Mouse (Mus musculus) E14TG2a.4 (cell line): Measurements from ENCODE around the gene Rpl26.
"Not testable (repeated sequence)": the region's sequence is repeated elsewhere in the genome, so short reads cannot be mapped to it uniquely, and the experiment has no call there.

ENCODE experiments used
- H3K27me3 ChIP-seq: 2 replicates; pipeline ENCODE4 v1.6.1; 2014; ENCODE audit warnings: low read length, control low read depth; ENCODE audit not compliant: insufficient read depth
- H3K36me3 ChIP-seq: 2 replicates; pipeline ENCODE4 v1.6.1; 2014; ENCODE audit warnings: low read length, control low read depth; ENCODE audit not compliant: insufficient read depth
- H3K4me1 ChIP-seq: replicated peaks from 2 replicates; pipeline ENCODE4 v1.6.1; 2014; ENCODE audit warnings: low read depth, low read length, control low read depth
- H3K4me3 ChIP-seq: replicated peaks from 2 replicates; pipeline ENCODE4 v1.5.1; 2014; ENCODE audit warnings: mild to moderate bottlenecking, low read length
- H3K9me3 ChIP-seq: 2 replicates; pipeline ENCODE4 v1.6.1; 2014; ENCODE audit warnings: low read length, control low read depth
- CTCF ChIP-seq: conservative IDR thresholded peaks from 2 replicates; pipeline ENCODE4 v1.5.1; 2014; ENCODE audit warnings: low read length
- NANOG ChIP-seq: IDR thresholded peaks from 2 replicates; pipeline ENCODE4 v1.6.1; 2014; ENCODE audit warnings: borderline replicate concordance, low read length, mixed read lengths
- POU5F1 ChIP-seq: IDR thresholded peaks from 2 replicates; pipeline ENCODE4 v1.6.1; 2014; ENCODE audit warnings: low read length, borderline replicate concordance

Rpl26 gene

GRCm38 (mm10) chr11:68914566-68914965 lies 13.2 kb downstream of the Rpl26 start:
- no peaks in the 10 kb centered on the region for H3K36me3 ChIP-seq
- no peak overlapping the region for H3K4me3 ChIP-seq
- H3K9me3 ChIP-seq, result peaks cover 4% of the 10 kb centered on the region; the same call in 1 of the 2 replicates
- TF ChIP-seq CTCF (no peak), NANOG (no peak), POU5F1 (no peak)
- peaks cover 9% of the 10 kb centered on the region; the same call in 1 of the 2 replicates for H3K4me1 ChIP-seq
- peaks cover 6% of the 10 kb centered on the region for H3K27me3 ChIP-seq

GRCm38 (mm10) chr11:68923191-68923590 lies 21.8 kb downstream of the Rpl26 start:
- Histone ChIP-seq H3K9me3 (no peaks in the 10 kb centered on the region), H3K27me3 (peaks cover 14% of the 10 kb centered on the region), H3K4me1 (peaks cover 15% of the 10 kb centered on the region; the same call in 1 of the 2 replicates), H3K36me3 (no peaks in the 10 kb centered on the region), H3K4me3 (no peak overlapping the region)
- TF ChIP-seq POU5F1 (no peak), CTCF (no peak), NANOG (no peak)

- TF ChIP-seq POU5F1 (no peak), NANOG (no peak), CTCF (no peak)
- Histone ChIP-seq H3K4me1 (peaks cover 15% of the 10 kb centered on the region; the same call in 1 of the 2 replicates), H3K4me3 (no peak overlapping the region), H3K9me3 (no peaks in the 10 kb centered on the region), H3K36me3 (no peaks in the 10 kb centered on the region), H3K27me3 (peaks cover 14% of the 10 kb centered on the region)
These were observed 23.4 kb downstream of the Rpl26 start for GRCm38 (mm10) chr11:68924749-68925148.

GRCm38 (mm10) chr11:68926981-68927380 lies 25.6 kb downstream of the Rpl26 start, which contains the start of gene Odf4:
Odf4 (minus strand) TSS chr11:68927081.
- H3K36me3 ChIP-seq, result no peaks in the 10 kb centered on the region
- TF ChIP-seq NANOG, result no peak
- TF ChIP-seq POU5F1, result no peak
- TF ChIP-seq CTCF, result no peak
- peaks cover 19% of the 10 kb centered on the region for H3K27me3 ChIP-seq
- H3K4me3 ChIP-seq, result no peak within 1 kb of the TSS
- H3K4me1 ChIP-seq, result peaks cover 15% of the 10 kb centered on the region; the same call in 1 of the 2 replicates
- no peaks in the 10 kb centered on the region for H3K9me3 ChIP-seq

- TF ChIP-seq CTCF, result no peak
- TF ChIP-seq POU5F1, result no peak
- H3K36me3 ChIP-seq, result no peaks in the 10 kb centered on the region
- no peak overlapping the region for H3K4me3 ChIP-seq
- H3K9me3 ChIP-seq, result no peaks in the 10 kb centered on the region
- peaks cover 19% of the 10 kb centered on the region for H3K27me3 ChIP-seq
- peaks cover 8% of the 10 kb centered on the region; the same call in 1 of the 2 replicates for H3K4me1 ChIP-seq
These were observed 28.6 kb downstream of the Rpl26 start for GRCm38 (mm10) chr11:68929947-68930346.

- Histone ChIP-seq H3K27me3 (peaks cover 4% of the 10 kb centered on the region; the same call in 1 of the 2 replicates), H3K4me1 (peaks cover 1% of the 10 kb centered on the region), H3K36me3 (no peaks in the 10 kb centered on the region), H3K4me3 (no peak overlapping the region), H3K9me3 (no peaks in the 10 kb centered on the region)
- TF ChIP-seq NANOG (no peak), CTCF (no peak), POU5F1 (no peak)
These were observed 32.6 kb downstream of the Rpl26 start for GRCm38 (mm10) chr11:68933885-68934507.

- not testable (repeated sequence) for H3K27me3 ChIP-seq, H3K9me3 ChIP-seq, H3K36me3 ChIP-seq, H3K4me3 ChIP-seq
- peaks cover 19% of the 10 kb centered on the region for H3K4me1 ChIP-seq
These were observed 35.6 kb downstream of the Rpl26 start for GRCm38 (mm10) chr11:68936951-68937350.

GRCm38 (mm10) chr11:68939451-68940304 lies 38.3 kb downstream of the Rpl26 start:
- Histone ChIP-seq H3K4me1 (peaks cover 19% of the 10 kb centered on the region), H3K36me3 (peaks cover 9% of the 10 kb centered on the region), H3K9me3 (no peaks in the 10 kb centered on the region), H3K27me3 (peaks cover 2% of the 10 kb centered on the region; the same call in 1 of the 2 replicates), H3K4me3 (peak overlapping the region; percentile 73)
- TF ChIP-seq POU5F1 (no peak), NANOG (no peak), CTCF (no peak)
